Mouse (Mus musculus): ENCODE measurements around the gene Ccin. TPM values are rescaled to one million over a fixed set of nuclear protein-coding genes. Genes with fewer than 3 reads are reported as not detected.

Gene Ccin
- not detected for total RNA-seq (2021)
- long read RNA-seq, experiment 1 = 0 reads
- long read RNA-seq, experiment 2 = 0 reads

- no peak for DNase-seq (ENCODE audit: low spot score in 2 of 2)
- intact Hi-C loops (cut with DNase I) = loop anchor here (2.0 to 10.0 kb wide), 3 partner anchors 56 to 238 kb away; no protein-coding TSS in a partner anchor
Observed at GRCm38 (mm10) chr4:43983181-43983580, at the start of gene Ccin. Gene Ccin, plus strand, starts transcription at chr4:43983483.

GRCm38 (mm10) chr4:43936186-43936585 lies 47.1 kb upstream of the Ccin start:
- intact Hi-C loops (cut with DNase I) = no loop called here
- DNase-seq (ENCODE audit: low spot score in 2 of 2) = no peak

DNA sequence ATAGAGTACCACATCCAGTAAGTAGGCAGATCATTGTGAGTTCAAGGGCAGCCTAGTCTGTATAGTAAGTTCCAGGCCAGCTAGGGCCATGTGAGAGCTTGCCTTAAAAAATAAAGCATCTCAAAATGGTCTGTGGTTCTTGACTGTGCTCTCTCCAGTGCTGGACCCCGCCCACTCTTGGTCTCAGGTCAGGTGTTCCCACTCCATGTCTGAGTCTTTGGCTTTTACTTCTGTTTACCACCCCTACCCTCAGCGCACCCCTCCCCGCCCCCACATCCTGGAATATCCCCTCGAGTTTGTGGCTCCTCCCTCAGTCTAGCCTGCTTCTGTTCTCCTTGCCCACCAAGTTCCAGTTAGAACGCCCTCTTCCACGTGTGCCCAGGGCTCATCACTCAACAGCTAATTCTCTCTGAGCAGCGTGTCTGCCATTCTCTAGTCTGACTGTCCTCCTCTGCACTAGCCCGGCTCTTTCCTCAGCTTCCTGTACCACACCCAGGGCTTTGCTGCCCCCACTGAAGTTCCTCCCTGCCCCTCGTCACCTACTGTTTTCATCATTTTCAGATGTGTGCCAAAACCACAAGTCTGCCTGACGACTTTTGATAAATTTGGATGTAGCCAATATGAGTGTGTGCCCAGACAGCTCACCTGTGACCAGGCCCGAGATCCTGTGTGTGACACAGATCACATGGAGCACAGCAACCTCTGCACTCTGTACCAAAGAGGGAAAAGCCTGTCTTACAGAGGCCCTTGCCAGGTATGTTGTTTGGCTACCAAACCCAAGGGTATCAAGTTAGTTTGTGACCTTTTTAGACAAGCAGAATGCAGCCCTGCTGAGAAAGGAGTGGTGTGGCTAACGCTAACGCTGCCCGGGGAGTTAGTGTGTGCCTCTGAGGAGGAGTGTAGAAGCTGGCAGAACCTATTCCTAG lies 46.3 kb upstream of the Ccin start:
- intact Hi-C loops (cut with DNase I) = no loop called here
- no peak for DNase-seq (ENCODE audit: low spot score in 2 of 2)

DNA sequence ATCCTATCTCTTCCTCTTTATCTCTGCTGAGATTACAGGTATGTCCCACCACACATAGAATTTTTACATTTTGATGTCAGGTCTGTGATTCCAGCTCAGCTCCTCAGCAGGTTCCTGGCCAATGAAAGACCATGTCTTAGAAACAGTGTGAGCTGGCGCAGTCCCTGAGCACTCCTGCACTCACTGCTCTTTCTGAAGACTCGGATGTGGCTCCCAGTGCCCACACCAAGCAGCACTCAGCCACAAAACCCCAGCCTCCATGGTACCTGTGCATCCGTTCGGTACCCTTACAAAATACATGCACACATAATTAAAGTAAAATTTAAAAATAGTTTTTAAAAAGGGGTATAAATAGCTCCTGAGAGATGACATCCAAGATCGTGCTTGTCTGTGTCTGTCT lies 42.0 kb upstream of the Ccin start:
- no peak for DNase-seq (ENCODE audit: low spot score in 2 of 2)
- intact Hi-C loops (cut with DNase I) = no loop called here

GRCm38 (mm10) chr4:43942421-43942820 lies 40.9 kb upstream of the Ccin start:
- intact Hi-C loops (cut with DNase I) = no loop called here
- DNase-seq (ENCODE audit: low spot score in 2 of 2) = no peak

GRCm38 (mm10) chr4:43947571-43947970 lies 35.7 kb upstream of the Ccin start:
- DNase-seq (ENCODE audit: low spot score in 2 of 2) = no peak
- intact Hi-C loops (cut with DNase I) = no loop called here

DNA sequence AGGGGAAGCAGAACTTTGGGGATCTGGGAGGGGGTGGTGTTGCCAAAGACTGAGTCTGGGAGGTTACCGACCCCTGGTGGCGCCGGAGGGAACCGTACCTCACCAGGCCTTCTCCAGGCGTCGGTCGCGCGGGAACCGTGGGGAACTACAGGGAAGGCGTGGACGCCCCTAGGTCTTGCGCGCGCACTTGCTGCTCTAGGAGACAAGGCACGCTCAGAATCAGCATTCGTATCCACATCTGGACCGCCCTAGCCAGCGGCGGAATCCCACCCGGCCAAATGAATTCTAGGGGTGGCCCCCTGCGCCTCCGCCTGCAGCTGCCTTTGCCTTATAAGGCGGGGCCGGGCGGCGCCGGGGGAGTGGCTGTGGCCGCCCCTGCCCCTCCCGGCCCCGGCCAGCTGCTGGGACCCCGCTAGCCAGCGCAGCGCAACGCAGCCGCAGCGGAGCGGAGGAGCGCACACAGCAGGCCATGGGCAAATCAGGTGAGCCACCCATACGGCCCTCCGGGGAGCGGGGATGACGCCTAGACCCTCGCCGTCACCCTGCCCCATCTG lies 25.9 kb upstream of the Ccin start, which contains the start of gene Glipr2:
TSS of gene Glipr2 (plus strand) at position 110 of the 554 bp plus-strand sequence.
- intact Hi-C loops (cut with DNase I) = no loop called here
- peak; percentile 75 to 76 for DNase-seq (ENCODE audit: low spot score in 2 of 2)

- DNase-seq (ENCODE audit: low spot score in 2 of 2) = no peak
- intact Hi-C loops (cut with DNase I) = no loop called here
Observed at GRCm38 (mm10) chr4:43957846-43958461, 25.3 kb upstream of the Ccin start.

- DNase-seq (ENCODE audit: low spot score in 2 of 2) = no peak
- intact Hi-C loops (cut with DNase I) = no loop called here
Observed at GRCm38 (mm10) chr4:43959523-43960179, 23.6 kb upstream of the Ccin start.

- intact Hi-C loops (cut with DNase I) = no loop called here
- no peak for DNase-seq (ENCODE audit: low spot score in 2 of 2)
Observed at GRCm38 (mm10) chr4:43960207-43960606, 23.1 kb upstream of the Ccin start.

GRCm38 (mm10) chr4:43964326-43964833 lies 18.9 kb upstream of the Ccin start:
- DNase-seq (ENCODE audit: low spot score in 2 of 2) = no peak
- intact Hi-C loops (cut with DNase I) = no loop called here

DNA sequence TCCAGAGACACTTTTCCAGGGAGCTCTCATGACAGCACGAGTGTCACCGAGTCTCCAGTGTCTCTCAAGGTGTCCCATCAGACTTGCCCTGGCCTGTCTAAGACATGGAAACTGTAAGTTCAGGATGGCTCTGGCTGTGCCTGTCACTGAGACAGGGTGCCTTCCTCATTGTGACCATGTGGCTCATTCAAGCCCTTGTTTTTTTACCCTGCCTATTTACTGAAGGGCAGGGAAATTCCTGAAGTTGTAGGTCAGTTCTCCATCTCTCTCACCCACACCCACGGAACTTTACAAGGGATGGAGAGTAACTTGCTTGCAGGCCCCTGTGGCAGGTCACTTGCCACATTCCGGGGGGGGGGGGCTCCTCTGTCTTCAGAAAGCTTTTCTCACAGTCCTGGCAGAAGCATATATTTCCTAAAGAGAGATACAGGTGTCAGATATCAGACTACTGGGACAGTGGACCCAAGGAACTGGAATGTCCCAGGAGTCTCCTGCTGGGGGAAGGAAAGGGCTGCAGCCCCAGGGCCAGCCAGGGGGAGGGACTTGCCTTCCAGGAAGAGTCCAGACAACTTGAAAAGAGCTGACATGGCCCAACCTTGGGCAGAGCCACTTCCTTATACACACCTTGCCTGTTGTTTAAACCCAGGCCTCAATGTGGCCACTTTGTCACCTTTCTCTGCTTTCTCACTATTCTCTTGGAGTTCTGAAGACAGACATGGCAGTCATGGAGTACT lies 18.2 kb upstream of the Ccin start:
- intact Hi-C loops (cut with DNase I) = no loop called here
- DNase-seq (ENCODE audit: low spot score in 2 of 2) = no peak

DNA sequence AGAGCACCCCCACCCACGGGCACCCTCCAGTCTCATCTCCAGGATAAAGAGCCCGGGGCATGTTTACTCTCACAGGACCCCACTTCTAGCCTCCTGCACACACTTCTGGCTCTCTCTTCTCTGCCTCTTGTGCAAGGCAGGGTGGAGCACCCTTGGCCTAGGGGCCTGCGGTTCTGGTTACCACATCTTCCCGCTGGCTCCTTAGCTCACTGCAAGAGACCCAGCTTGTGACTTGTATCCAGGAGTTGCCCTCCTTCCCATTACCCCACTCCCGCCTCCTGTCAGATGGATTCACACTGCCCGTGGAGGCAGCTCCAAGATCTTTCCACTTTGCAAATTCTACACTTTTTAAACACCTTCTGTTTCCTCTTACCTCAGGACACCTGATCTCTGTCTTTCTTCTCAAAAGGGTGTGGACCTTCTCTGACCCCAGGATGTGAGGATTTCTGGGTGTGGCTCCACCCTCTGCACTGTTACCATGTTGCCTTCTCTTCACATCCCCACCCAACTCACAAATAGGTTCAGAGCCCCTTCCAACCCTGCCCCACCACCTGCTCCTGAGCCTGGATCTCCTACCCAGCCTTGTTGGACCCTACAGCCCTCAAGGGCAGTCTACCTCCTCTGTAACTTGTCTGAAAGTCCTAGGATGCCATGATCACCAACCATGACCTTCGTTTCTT lies 17.3 kb upstream of the Ccin start:
- intact Hi-C loops (cut with DNase I) = no loop called here
- no peak for DNase-seq (ENCODE audit: low spot score in 2 of 2)

- intact Hi-C loops (cut with DNase I) = no loop called here
- DNase-seq (ENCODE audit: low spot score in 2 of 2) = peak; percentile 45 to 53
Observed at GRCm38 (mm10) chr4:43968650-43969049, 14.6 kb upstream of the Ccin start.

GRCm38 (mm10) chr4:43969373-43969772 lies 13.9 kb upstream of the Ccin start:
- intact Hi-C loops (cut with DNase I) = no loop called here
- no peak for DNase-seq (ENCODE audit: low spot score in 2 of 2)

GRCm38 (mm10) chr4:43970393-43971330 lies 12.6 kb upstream of the Ccin start:
- intact Hi-C loops (cut with DNase I) = no loop called here
- DNase-seq (ENCODE audit: low spot score in 2 of 2) = no peak

GRCm38 (mm10) chr4:43971541-43972136 lies 11.6 kb upstream of the Ccin start:
- DNase-seq (ENCODE audit: low spot score in 2 of 2) = no peak
- intact Hi-C loops (cut with DNase I) = no loop called here

All from left cerebral cortex, postnatal 14 days (tissue).